Mouse (Mus musculus) naive thymus-derived CD4-positive, alpha-beta T cell, adult 5 months (primary cell): ENCODE data around the gene Bcar3. TPM values are rescaled to one million over a fixed set of nuclear protein-coding genes. Genes with fewer than 3 reads are reported as not detected.

ENCODE experiments used
- polyA plus RNA-seq: library from polyadenylated mRNA; unstranded; fragments of 100-300 nt; shearing (Covaris generic); gene quantifications from one replicate; pipeline ENCODE4 v1.2.1, GENCODE M21; 2017

Bcar3 gene
- polyA plus RNA-seq, result not detected

DNA sequence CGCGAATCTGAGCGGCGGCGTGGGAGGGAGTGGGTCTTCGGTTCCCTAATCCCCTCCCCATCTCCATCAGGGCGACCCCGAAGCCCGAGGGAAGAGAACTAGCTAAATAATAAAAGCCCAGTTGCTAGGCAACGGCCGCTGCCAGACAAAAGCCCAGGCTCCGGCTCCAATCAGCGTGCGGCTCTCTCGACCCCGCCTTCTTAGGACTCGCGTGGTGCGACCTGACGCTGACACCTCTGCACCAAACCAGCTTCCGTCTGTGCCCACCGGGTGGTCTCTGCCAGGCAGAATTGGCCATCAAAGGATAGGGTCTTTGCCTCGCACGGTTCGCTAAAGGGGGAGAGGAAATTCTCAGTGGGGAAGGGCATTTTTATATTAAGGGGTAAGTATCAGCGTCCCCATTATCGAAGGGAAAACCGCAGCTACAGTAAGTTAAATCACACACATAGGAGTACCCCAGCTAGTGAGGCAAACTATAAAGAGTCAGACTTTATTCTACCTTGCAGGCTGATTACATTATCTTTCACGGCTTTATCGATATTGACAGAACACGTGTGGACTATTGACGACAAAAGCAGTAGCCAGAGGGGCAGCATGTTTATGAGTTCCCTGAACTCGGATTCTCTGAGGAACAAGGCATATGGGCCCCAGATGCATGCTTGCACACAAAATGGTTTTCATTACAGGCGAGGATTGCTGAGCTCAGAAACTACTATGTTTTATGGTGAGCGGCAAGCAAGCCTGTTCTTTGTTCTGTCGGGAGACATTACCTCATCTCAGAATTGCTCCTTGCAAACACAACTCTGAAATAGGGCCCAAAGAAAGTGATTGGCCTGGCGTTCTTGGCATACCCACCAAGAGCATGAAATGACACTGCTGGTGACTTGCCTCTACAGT, at the start of gene Bcar3:
TSS of gene Bcar3 (plus strand) at position 183 of the 897 bp plus-strand sequence.

DNA sequence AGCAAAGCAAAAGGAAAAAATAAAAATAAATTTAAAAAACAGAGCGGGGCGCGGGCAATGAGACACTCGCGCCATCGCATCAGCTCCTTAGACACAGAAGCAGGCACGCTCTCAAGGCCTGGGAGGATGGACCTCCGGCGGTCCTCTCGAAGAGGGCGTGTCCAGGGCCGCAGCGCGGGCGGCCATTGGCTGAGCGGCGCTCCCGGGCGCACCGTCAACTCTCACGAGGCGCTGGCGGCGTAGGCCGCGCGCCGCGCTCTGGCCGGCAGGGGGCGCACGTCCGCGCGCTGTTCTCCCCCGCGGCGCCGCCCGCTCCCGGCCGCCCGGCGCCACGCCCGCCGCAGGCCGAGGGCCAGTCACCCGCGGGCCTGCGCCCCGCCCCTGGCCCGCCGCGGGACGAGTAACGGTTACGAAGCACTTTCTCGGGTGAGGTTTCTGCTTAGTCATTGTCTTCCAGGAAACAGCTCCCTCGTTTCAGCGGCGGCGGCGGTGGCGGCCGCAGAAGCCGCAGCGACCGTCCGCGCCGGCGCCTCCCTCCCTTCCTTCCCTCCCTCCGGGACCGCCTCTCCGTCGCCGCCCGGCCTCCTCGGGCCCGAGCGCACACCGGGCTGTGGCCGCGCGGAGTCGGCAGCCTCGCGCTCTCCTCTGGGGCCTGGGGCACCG, 48.6 kb upstream of the Bcar3 start, which contains the start of gene Gclm:
TSS of gene Gclm (plus strand) at position 343 of the 663 bp plus-strand sequence.

DNA sequence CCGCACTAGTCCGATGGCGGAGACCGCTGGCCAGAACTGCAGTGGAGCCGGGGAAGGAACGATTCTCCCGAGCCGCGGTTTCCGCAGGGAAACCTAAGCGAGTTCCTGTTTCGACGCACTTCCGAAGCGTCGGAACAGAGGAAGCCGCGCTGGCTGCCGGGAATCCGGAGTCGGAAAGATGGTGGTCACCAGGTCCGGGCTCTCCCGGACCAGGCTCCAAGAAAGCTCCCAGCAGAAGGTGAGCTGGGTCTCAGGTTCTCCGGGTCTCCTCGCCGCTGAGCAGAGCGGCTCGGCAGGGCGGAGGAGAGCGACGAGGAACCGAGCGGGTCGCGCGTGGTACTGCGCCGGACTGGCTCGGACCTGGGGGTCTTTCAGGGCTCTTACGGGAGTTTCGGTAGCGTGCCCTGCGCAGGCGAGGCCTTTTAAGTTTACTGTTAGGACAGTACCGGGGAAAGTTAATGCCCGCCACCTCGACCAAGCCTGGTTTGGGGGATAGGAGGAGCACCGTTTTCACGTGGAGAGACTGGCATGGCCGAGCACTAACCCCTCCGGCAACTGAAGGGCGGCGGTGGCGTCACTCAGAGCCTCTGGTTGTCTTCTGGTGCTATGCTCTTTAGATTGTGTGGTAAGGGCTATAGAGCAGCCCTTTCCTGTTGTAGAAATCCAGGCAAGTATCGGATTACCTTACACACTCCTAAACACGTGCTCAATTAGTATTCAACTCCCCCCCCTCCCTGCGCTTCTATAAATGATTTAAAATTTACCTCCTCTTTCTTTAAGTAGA, 19.5 kb upstream of the Bcar3 start, which contains the start of gene Dnttip2:
TSS of gene Dnttip2 (plus strand) at position 148 of the 784 bp plus-strand sequence.

Other genes starting within 250 kb of the Bcar3 start
- gene Abca4, start 249.7 kb upstream of the Bcar3 start, polyA plus RNA-seq, result not detected
- 68.2 TPM for gene Gclm, start 48.6 kb upstream of the Bcar3 start, polyA plus RNA-seq
- 119 TPM for gene Dnttip2, start 19.7 kb upstream of the Bcar3 start, polyA plus RNA-seq